Mouse (Mus musculus): ENCODE results near the gene Spred1. TPM values are rescaled to one million over a fixed set of nuclear protein-coding genes. Genes with fewer than 3 reads are reported as not detected.

Gene Spred1
- total and polyA plus RNA-seq, 2 experiments from 2014 or later: 15.3 to 50.0 TPM

- WGBS: 75% methylated on average over 5 of the region's 5 CpGs
- H3K9me3 ChIP-seq (ENCODE audit: low read length): no peaks in the 10 kb centered on the region
- peaks cover 3% of the 10 kb centered on the region; the same call in 1 of the 2 replicates for H3K4me1 ChIP-seq (ENCODE audit: insufficient read depth, low read length)
- no peak overlapping the region for H3K4me2 ChIP-seq (ENCODE audit: low read depth, low read length)
- DNase-seq (ENCODE audit: low spot score) (no peak), ATAC-seq (no peak)
- H3K27me3 ChIP-seq (ENCODE audit: insufficient read depth, low read length): no peaks in the 10 kb centered on the region
- H3K27ac ChIP-seq: no peak overlapping the region
- H3K36me3 ChIP-seq (ENCODE audit: insufficient read depth, low read length): no peaks in the 10 kb centered on the region
- no peak overlapping the region for H3K4me3 ChIP-seq (ENCODE audit: low read length)
- no peak overlapping the region for H3K9ac ChIP-seq (replicated peaks; ENCODE audit: low read length)
- no peak for TF ChIP-seq CTCF (IDR thresholded peaks at IDR 0.05; ENCODE audit: low read depth)
These were observed 17.8 kb downstream of the Spred1 start for GRCm38 (mm10) chr2:117138932-117139331.

- ATAC-seq: no peak
- no peaks in the 10 kb centered on the region for H3K27me3 ChIP-seq (ENCODE audit: insufficient read depth, low read length)
These were observed 18.8 kb downstream of the Spred1 start for GRCm38 (mm10) chr2:117139977-117140376.

GRCm38 (mm10) chr2:117143106-117143505, 21.9 kb downstream of the Spred1 start:
- Histone ChIP-seq H3K27me3 (ENCODE audit: insufficient read depth, low read length) (no peaks in the 10 kb centered on the region), H3K4me3 (ENCODE audit: low read length) (no peak overlapping the region), H3K4me2 (ENCODE audit: low read depth, low read length) (no peak overlapping the region), H3K27ac (no peak overlapping the region), H3K9me3 (ENCODE audit: low read length) (no peaks in the 10 kb centered on the region), H3K36me3 (ENCODE audit: insufficient read depth, low read length) (no peaks in the 10 kb centered on the region), H3K9ac (replicated peaks; ENCODE audit: low read length) (no peak overlapping the region), H3K4me1 (ENCODE audit: insufficient read depth, low read length) (peaks cover 3% of the 10 kb centered on the region; the same call in 1 of the 2 replicates)
- WGBS: 95% methylated on average over 4 of the region's 4 CpGs
- ATAC-seq (no peak), DNase-seq (ENCODE audit: low spot score) (no peak)
- no peak for TF ChIP-seq CTCF (IDR thresholded peaks at IDR 0.05; ENCODE audit: low read depth)

More at GRCm38 (mm10) chr2:117139977-117140376, 18.8 kb downstream of the Spred1 start:
- no peak overlapping the region for H3K4me2 ChIP-seq (ENCODE audit: low read depth, low read length)
- no peak overlapping the region for H3K27ac ChIP-seq
- 70% methylated on average over 1 of the region's 1 CpGs for whole genome bisulfite sequencing
- DNase-seq (ENCODE audit: low spot score): no peak
- no peak overlapping the region for H3K9ac ChIP-seq (replicated peaks; ENCODE audit: low read length)
- H3K36me3 ChIP-seq (ENCODE audit: insufficient read depth, low read length): no peaks in the 10 kb centered on the region
- H3K4me3 ChIP-seq (ENCODE audit: low read length): no peak overlapping the region
- H3K4me1 ChIP-seq (ENCODE audit: insufficient read depth, low read length): peaks cover 3% of the 10 kb centered on the region; the same call in 1 of the 2 replicates
- no peak for TF ChIP-seq CTCF (IDR thresholded peaks at IDR 0.05; ENCODE audit: low read depth)
- H3K9me3 ChIP-seq (ENCODE audit: low read length): no peaks in the 10 kb centered on the region

GRCm38 (mm10) chr2:117146026-117146425, 24.9 kb downstream of the Spred1 start:
- Histone ChIP-seq H3K4me1 (ENCODE audit: insufficient read depth, low read length) (peaks cover 3% of the 10 kb centered on the region; the same call in 1 of the 2 replicates), H3K9me3 (ENCODE audit: low read length) (no peaks in the 10 kb centered on the region), H3K4me3 (ENCODE audit: low read length) (no peak overlapping the region), H3K36me3 (ENCODE audit: insufficient read depth, low read length) (no peaks in the 10 kb centered on the region), H3K4me2 (ENCODE audit: low read depth, low read length) (no peak overlapping the region), H3K27ac (no peak overlapping the region), H3K27me3 (ENCODE audit: insufficient read depth, low read length) (no peaks in the 10 kb centered on the region), H3K9ac (replicated peaks; ENCODE audit: low read length) (no peak overlapping the region)
- TF ChIP-seq CTCF (IDR thresholded peaks at IDR 0.05; ENCODE audit: low read depth): no peak
- ATAC-seq (no peak), DNase-seq (ENCODE audit: low spot score) (no peak)
- WGBS: 93% methylated on average over 2 of the region's 2 CpGs

- Histone ChIP-seq H3K4me1 (ENCODE audit: insufficient read depth, low read length) (no peaks in the 10 kb centered on the region), H3K4me3 (ENCODE audit: low read length) (no peak overlapping the region), H3K27ac (no peak overlapping the region), H3K27me3 (ENCODE audit: insufficient read depth, low read length) (no peaks in the 10 kb centered on the region), H3K9ac (replicated peaks; ENCODE audit: low read length) (no peak overlapping the region), H3K4me2 (ENCODE audit: low read depth, low read length) (no peak overlapping the region), H3K9me3 (ENCODE audit: low read length) (no peaks in the 10 kb centered on the region), H3K36me3 (ENCODE audit: insufficient read depth, low read length) (no peaks in the 10 kb centered on the region)
- no peak for TF ChIP-seq CTCF (IDR thresholded peaks at IDR 0.05; ENCODE audit: low read depth)
- DNase-seq (ENCODE audit: low spot score) (no peak), ATAC-seq (no peak)
- WGBS: 84% methylated on average over 3 of the region's 3 CpGs
These were observed 25.4 kb downstream of the Spred1 start for GRCm38 (mm10) chr2:117146617-117147016.

GRCm38 (mm10) chr2:117152161-117152560, 31.0 kb downstream of the Spred1 start:
- Histone ChIP-seq H3K27me3 (ENCODE audit: insufficient read depth, low read length) (no peaks in the 10 kb centered on the region), H3K4me1 (ENCODE audit: insufficient read depth, low read length) (no peaks in the 10 kb centered on the region), H3K4me3 (ENCODE audit: low read length) (no peak overlapping the region), H3K36me3 (ENCODE audit: insufficient read depth, low read length) (no peaks in the 10 kb centered on the region), H3K9ac (replicated peaks; ENCODE audit: low read length) (no peak overlapping the region), H3K9me3 (ENCODE audit: low read length) (no peaks in the 10 kb centered on the region), H3K27ac (no peak overlapping the region), H3K4me2 (ENCODE audit: low read depth, low read length) (no peak overlapping the region)
- no peak for DNase-seq (ENCODE audit: low spot score)
- no peak for ATAC-seq
- no peak for TF ChIP-seq CTCF (IDR thresholded peaks at IDR 0.05; ENCODE audit: low read depth)

- H3K9me3 ChIP-seq (ENCODE audit: low read length): no peaks in the 10 kb centered on the region
- H3K4me1 ChIP-seq (ENCODE audit: insufficient read depth, low read length): no peaks in the 10 kb centered on the region
- no peak overlapping the region for H3K4me3 ChIP-seq (ENCODE audit: low read length)
- TF ChIP-seq CTCF (IDR thresholded peaks at IDR 0.05; ENCODE audit: low read depth): no peak
- H3K9ac ChIP-seq (replicated peaks; ENCODE audit: low read length): no peak overlapping the region
- no peak overlapping the region for H3K4me2 ChIP-seq (ENCODE audit: low read depth, low read length)
- H3K27me3 ChIP-seq (ENCODE audit: insufficient read depth, low read length): no peaks in the 10 kb centered on the region
- H3K27ac ChIP-seq: no peak overlapping the region
- DNase-seq (ENCODE audit: low spot score) (no peak), ATAC-seq (no peak)
- H3K36me3 ChIP-seq (ENCODE audit: insufficient read depth, low read length): no peaks in the 10 kb centered on the region
- 88% methylated on average over 2 of the region's 2 CpGs for WGBS
These were observed 47.2 kb downstream of the Spred1 start for GRCm38 (mm10) chr2:117168379-117168778.

Data from hindbrain, postnatal 0 days (tissue).